Mouse (Mus musculus) lung, postnatal 25 days (tissue): ENCODE data around the gene Fgf11.

ENCODE experiments used
- DNase-seq: peaks from one replicate; pipeline ENCODE4 v3.0.0; 2022; ENCODE audit warnings: low spot score

Fgf11 gene

DNA sequence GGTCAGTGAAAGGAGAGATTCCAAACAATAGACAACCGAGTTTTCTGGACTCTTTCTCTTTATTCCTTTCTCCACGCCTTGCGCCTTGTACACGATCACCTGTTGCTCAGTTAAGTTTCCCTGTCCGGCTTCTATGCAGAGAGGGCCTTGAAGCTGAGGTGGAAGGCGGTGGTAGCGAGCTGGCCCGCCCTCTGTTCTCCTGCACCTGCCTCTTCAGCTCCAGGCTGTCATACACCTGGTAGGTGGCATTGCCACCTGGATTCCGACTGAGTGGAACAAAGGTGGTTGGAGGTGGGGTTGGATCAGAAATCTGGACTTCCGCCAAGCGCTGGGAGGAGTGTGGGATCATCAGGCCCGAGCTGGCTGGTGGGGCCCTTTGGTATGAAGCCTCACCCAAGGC is 14.9 kb upstream of the Fgf11 start:
- no peak for DNase-seq

DNA sequence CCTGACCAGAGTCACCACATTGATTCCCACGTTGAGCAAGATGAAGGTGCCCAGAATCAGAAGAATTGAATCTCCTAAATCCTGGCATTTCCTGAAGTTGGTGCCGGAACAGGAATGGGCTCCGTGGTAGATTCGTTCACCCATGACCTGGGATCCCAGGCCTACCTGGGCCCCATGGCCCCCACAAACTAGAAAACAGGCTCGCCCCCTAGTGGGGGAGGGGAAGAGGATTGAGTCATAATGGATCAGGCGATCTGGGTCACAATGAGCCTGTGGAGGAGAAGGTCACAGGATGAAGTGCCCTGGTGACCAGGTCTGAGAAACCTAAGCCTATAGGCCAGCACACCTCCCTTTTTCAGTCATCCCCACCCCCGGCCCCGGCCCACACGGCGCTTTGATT is 13.5 kb upstream of the Fgf11 start, which contains the start of gene Gm39566:
Gene Gm39566, minus strand, starts transcription at position 144 of the 400 bp plus-strand sequence.
- DNase-seq = no peak

DNA sequence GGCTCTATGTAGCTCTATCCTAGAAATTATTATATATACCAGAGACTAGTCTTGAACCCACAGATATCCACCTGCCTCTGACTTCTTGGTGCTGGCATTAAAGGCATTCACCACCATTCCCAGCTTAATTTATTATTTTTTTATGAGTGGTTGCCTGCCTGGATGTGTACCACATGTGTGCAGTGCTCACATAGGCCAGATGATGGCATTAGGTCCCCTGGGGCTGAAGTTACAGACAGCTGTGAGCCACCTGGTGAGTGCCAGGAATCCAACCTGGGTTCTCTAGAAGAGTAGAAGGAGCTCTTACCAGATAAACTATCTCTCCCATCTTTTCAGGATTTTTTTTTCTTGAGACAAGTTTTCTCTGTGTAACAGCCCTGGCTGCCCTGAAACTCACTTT is 8.6 kb upstream of the Fgf11 start:
- no peak for DNase-seq

DNA sequence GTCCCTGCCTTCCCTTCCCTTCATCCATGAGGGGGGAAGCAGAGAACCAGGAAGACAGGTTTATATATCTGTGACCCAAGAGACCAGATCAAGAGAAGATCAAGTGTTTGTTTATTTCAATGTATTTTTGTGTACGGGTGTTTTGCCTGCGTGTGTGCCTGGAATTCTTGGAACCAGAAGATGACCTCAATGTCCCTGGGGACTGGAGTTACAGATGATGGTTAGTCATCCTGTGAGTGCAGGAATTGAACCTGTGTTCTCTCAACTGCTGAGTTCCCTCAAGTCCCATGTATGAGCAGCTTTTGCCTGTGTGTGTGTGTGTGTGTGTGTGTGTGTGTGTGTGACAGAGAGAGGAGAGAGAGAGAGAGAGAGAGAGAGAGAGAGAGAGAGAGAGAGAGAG is 6.0 kb upstream of the Fgf11 start:
- DNase-seq = no peak

DNA sequence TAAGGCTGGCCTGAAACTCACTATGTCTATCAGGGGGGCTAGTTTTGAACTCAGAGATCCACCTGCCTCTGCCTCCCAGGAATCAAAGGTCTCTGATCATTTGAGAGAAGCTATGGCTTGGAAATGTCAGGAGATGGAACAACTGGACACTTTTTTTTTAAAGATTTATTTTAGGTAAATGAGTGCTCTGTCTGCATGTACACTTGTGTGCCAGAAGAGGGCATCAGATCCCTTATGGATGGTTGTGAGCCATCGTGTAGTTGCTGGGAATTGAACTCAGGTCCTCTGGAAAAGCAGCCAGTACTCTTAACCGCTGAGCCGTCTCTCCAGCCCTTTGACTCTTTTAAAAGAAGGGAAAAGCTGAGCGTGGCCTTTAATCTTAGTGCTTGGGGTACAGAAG is 4.7 kb upstream of the Fgf11 start:
- DNase-seq = no peak

DNA sequence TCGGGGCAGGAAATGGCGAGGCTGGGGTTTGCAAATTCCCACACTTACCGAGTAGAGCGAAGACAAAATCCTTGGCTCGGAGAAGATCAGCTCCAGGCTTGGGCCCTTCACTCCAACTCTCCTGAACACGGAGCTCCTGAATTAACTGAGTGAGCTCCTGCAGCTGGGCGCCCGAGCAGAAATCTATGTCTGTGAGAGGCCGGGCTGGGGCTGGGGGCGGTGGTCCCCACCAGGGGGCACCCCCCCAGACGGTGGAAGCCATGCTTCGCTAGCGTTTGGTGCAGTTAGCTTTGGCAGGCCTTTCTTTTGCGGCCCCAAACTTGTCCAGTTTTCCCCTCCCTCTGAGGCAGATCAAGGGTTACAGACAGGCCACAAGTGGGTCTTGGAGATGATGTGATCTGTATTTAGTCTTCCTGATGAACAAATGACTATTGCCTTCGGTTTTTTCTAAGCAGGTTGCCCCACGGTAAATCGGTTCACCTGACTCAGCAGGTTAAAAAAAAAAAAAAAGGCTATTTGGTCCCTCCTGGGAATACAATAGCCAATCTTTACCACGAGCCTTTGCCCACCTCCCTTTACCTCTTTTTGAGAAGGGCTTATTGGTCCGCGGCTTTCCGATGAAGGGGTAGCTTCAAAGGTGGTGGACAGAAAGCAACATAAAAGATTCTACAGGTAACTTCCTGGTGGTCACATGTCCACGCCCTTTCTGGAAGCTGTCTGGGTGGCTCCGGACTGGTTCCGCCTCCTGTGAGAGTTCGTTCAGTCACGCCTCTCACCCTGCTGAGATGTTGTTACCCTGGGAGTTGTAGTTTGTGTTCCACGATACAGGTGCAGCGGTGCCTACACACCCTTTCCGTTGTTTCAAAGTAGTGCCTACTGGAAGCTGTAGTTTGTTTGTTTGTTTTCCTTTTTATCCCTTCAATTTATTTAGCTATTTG is 3.6 kb upstream of the Fgf11 start, which contains the start of gene Tmem102:
Gene Tmem102, minus strand, starts transcription at position 653 of the 938 bp plus-strand sequence.
- peak; percentile 84 for DNase-seq

DNA sequence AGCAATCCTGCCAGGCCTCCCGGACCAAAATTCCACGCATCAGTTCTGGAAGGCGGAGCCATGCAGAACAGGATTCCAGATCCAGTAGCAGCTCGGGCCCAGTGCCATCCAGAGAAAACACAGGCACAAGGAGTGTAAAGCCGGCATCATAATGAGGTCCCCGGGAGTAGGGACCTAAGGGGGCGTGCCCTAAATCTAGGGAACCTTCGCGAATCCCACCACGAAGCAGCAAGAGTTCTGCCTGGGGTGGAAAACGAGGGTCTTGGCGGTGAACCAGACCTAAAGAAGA is 2.9 kb upstream of the Fgf11 start:
- DNase-seq = peak; percentile 32

DNA sequence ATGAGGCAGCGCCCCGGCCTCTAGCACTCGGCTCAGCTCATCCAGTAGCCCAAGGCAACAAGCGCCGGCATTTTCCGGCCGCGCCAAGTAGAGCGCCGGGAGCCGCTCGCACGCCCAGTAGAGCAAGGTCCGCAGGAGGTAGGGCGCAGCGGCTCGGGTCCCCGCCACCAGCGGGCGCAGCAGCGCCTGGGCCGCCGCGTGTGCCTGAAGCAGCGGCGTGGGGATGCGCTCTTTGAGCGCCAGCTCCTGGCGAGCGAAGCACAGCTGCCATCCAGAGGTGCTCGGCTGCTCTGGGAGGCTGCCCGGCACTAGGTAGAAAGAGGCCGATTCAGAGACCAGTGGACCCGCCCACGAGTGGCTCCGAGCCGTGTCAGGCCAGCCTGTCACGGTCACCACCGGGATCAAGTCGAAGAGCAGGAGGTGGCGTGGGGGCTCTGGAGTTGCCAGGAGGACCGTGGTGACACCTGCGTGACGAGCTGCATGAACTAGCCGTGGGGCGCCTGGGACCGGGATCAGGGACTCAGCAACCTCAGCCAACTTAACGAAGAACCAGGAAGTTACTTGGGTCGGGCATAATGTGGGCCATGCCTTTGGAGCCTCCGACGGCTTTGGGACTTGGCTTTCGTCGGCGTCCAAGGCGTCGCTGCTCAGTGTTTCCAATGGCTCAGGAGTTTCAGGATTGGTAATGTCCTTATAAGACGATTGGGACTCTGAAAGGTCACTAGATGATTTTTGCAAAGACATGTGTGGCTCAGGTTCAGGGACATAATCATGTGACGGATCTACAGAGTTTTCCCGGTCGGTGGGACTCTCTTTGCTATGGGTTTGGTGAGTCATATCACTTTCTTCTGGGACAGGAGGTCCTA is 2.4 kb upstream of the Fgf11 start:
- DNase-seq = peak; percentile 78

DNA sequence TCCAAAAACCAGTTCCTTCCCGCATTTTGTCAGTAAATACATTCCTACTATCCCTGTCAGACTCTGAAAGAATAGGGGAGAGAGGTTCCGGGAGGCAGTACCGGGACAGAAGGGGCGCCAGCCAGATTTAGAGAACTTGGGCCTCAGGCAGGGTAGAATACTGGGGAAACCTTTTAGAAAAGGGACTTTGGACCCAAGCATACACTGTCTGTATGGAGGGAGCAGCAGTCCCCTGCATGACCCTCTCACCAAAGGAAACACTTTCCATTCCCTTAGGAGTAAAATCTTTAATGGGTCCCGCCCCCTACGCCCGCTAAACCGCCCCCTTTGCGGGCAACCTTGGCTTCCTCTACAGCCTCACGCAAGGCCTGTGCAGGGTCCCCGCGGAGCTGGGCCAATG is 1.7 kb upstream of the Fgf11 start:
- DNase-seq = no peak

DNA sequence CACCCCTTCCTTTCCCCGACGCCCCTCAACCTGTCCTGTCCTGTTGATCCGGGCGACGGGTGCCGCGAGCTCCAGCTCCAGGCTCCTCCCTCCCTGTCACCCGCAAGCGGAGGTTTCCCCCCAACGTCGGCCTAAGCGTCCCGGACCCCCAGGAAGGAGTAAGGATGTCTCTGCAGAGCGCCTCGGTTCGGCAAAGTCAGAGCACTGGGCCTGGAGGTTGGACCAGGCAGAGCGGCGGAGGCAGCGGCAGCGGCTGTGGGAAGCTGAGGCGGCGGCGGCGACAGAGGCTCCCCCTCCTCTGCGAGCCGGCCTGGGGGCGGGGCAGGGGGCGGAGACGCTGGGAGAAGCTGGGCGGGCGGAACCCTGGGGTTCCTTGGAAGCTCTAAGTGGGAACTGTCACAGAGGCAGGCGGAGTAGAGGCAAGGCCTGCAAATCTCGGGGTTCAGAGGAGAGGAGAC is 1.0 kb upstream of the Fgf11 start:
- peak; percentile 89 for DNase-seq

DNA sequence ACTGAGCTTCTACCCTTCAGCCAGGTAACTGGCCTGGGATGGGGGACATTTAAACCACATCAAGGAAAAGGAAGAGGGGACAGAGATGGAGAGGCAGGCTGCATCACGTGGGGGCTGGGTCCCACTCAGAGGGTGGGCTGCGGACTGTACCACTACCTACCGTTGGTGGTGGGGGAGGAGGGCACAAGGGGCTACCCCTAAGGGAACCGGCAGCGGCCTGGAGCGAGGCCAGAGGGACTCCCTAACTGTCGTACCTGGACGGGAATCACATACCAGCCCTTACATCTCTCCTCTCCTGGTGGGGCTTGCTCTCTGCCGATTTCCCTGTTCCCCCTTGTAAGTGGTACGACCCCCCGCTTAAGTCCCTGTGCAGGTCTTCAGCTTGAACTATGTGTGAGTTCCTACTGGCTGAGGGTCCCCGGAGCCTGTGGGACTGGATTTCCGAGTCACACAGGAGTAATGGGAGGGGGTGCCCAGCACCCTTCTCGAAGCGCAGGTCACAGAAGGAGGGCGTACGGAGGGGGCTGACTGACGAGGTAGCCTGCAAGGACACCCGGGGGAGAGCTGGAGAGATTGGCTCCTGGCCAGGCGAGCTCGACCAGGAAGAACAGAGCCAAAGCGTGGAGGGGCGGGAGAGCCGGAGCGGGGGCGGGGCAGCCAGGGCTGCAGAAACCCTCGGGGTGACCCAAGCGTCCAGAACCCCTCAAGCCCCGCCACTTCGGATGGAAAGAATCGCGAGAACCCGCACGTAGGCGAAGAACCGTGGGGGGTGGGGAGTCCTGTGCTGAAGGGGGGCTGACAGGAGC is 1.1 kb downstream of the Fgf11 start:
- DNase-seq = no peak

DNA sequence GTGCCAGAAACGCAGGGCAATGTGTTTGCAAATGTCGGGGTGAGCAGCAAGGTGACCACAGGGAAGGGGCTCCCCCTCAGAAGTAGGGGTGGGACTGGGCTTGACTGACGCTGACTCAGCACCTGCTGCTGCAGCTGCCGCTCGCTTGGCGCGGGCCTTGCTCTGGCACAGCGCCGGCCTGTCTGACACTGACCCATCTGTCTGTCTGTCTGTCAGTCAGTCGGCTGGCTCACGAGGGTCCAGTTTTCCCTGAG is 1.6 kb downstream of the Fgf11 start:
- no peak for DNase-seq

DNA sequence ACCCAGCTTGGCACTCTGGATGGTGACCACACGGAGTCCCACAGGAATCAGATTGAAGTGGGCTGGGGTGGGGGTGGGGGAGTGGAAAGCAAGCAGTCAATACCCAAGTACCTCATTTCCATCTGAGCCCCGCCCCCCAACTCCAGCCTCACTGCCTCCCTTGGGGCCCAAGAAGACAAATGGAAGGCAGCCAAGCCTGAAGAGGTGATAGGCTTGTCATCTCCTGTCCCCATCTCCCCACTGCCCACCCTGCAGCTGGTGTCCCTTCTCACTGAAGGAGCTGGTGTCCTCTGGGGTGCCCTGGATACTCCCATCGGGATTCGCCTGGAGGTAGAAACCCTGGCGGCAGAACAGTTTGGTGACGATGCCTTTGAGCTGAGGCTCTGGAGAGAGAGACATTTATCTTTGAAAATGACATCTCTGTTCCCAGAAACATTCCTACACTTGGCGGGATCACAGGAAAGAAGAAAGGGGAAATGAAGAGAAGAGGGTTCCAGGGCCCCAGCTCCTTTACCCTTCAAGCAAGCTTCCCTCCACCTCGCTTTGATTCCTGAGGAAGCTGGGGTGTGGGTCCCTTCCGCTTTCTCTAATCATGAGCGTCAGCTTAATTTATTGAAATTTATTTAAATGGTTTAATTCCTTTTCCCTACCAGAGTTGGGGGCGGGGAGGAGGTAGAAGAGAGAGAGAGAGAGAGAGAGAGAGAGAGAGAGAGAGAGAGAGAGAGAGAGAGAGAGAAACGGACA is 2.1 kb downstream of the Fgf11 start:
- DNase-seq = no peak

DNA sequence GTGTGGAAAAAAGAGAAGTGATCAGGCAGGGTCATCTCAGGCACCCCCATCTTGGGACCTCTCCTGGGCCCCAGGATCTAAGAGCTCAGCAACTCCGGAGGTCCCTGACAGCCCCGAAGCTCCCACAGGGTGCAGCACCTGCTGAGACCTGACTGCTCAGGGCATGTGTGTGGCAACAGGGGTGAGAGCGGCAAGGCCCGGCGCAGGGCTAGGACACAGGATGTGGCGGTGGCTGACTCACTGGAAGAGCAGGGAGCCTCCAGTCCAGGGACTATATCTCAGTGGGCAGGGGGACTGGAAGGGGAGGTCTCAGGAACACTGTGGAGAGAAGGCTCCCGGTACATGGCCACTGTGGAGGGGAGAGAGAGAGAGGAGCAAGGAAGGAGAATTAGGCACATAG is 3.7 kb downstream of the Fgf11 start:
- no peak for DNase-seq

DNA sequence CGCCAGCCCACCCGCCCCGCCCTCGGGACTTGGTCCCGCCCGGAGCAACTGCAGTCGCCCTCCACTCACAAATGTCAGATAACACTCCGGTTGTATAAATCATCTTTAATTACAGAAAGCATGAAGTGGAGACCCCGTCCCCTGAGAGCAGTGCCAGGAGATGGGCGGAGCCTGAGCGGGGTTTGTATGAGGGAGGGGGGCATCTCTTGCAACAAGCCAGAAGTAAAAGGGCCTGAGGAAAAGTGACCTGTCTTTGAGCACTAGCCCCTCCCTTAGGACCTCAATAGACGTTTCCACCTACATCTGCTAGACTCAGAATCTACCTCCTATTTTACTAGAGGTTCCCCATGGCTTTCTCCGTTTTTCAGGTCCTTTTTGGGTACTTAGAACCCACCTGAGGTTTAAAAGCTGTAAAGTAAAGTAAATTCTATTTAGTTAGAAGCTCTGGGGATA is 5.6 kb downstream of the Fgf11 start:
- DNase-seq = no peak

DNA sequence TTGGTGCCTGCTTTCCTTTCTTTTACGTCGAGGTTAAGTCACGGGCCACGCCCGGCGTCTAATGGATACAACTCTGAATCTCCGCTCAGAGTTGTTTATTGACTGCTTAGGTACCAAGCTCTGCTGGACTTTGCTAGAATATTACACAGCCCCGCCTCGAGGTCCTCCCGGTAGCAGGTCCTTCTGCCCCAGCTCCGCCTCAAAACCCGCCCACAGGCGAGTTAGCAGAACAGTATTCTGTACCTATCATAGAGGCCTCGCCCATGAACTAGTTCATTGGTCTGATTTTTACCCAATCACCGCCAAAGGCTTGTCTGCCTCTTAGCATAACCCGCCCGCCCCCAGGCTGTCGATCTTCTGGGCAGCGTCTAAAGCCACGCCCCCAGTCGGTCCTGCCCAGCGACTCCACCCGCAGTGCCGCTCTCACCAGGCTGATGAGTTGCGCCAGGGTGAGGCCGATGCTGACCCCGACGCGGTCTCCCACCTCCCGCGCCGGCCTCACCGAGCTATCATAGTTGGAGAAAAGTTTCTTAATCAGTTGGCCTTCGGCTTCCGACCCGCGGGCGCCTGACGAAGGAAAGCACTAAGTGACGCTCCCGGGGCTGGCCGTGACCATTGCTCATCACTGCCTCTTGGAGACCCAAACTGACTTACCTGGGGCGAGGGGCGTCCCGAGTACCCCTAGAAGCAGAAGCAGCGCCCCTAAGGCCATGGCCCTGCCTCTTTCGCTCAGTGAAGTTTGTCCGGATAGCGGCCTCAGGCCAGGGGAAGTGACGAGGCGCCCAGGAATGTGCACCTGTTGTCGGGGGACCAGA is 6.3 kb downstream of the Fgf11 start, which contains the start of gene Chrnb1:
Gene Chrnb1, minus strand, starts transcription at position 776 of the 815 bp plus-strand sequence.
- peak; percentile 99 for DNase-seq

DNA sequence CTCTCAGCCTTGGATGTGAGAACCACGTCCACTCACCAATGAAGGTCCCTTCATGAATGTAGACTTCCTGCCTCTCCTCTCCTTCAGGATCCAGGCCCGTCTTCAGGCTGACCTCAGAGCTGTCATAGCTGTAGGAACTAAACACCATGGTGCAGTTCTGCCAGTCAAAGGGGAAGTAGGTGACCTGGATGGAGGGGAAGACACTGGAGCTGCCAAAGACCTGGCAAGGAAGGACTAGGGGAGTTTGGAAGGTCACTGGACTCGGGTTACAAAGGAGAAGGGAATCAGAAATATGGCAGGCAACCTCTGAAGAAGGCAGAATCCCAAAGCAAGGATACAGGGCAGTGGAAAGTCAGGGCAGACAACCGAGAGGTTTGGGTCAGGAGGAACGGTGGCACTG is 8.2 kb downstream of the Fgf11 start:
- DNase-seq = no peak

DNA sequence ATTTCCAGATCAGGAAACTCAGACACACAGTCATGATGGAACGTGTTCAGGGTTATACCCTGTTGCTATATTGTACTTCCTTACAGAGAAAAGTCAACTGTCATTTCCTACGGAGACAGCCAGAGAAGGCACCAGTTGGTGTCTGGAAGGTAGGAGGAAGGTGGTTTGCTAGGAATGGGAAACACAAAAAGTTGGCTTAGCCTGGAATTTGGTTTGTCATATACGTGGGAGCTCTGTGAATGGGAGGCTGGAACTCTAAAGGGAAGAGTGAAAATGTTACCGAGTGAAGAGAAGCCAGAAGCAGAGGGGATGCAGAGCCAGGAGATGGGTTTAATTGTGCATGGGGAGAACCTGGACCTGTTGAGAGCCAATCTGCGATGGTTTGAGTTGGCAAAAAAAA is 10.2 kb downstream of the Fgf11 start:
- no peak for DNase-seq

DNA sequence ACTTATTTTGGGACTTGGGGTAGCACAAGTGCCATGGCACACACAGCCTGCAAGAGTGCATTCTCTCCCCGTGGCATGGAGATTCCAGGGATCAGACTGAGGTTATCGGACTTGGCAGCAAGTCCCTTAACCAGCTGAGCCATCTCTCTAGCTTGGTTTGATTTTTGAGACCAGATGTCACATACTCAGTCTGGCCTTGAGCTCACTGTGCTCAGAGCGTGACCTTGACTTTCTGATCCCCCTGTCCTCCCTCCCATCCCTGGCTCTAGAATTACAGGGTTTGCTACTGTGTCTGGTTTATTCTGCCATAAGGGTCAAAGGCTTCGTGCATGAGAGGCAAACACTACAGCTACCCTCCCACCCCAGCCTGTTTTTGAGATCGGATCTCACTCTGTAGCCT is 12.2 kb downstream of the Fgf11 start:
- no peak for DNase-seq

DNA sequence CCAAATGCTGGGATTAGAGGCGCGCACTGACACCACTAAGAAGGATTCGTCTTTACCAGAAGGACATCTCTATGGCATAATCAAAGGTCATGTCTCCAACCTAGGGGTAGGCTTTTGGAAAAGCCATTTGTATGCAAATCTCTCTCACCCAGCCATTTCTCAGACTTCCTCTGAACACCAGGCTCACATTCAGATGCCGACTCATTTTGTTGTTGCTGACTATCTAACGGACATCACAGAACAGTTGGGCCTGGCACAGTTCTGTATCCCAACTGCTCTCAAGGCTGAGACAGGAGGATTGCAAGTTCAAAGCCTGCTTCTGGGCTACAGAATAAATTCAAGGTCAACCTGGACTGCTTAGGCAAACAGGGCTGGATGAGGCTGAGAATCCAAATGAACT is 14.4 kb downstream of the Fgf11 start:
- no peak for DNase-seq

DNA sequence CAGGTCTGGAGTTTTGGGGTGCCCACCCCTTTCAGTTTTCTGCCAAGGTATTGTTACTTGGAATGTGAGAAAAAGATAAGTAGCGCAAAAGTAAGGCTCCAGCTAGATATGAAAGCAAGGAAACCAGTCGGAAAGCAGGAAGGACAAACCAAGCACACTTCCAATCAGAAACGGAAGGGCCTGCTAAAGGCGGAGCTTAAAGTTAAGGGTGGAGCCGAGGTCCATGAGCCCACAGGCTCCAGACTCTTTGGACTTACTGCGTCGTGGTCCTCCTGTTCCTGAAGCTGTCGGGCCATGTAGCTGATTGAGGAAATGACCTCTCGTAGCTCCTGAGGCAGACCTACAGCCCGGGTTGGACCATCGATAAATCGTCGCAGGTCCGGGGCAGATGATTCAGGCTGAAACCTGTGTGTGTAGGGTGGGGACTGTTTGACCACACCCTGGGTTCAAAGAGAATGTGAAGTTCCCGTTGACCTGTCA is 16.8 kb downstream of the Fgf11 start:
- DNase-seq = peak; percentile 77
